Mouse (Mus musculus): ENCODE results near the gene Gpr108. TPM values are rescaled to one million over a fixed set of nuclear protein-coding genes. Genes with fewer than 3 reads are reported as not detected.

Gpr108 gene
- 33.1 and 37.3 TPM in 2 replicates for polyA plus RNA-seq (2015; fragmentation: Nextera tagmentation; extraction: Ambion mirVana)

DNA sequence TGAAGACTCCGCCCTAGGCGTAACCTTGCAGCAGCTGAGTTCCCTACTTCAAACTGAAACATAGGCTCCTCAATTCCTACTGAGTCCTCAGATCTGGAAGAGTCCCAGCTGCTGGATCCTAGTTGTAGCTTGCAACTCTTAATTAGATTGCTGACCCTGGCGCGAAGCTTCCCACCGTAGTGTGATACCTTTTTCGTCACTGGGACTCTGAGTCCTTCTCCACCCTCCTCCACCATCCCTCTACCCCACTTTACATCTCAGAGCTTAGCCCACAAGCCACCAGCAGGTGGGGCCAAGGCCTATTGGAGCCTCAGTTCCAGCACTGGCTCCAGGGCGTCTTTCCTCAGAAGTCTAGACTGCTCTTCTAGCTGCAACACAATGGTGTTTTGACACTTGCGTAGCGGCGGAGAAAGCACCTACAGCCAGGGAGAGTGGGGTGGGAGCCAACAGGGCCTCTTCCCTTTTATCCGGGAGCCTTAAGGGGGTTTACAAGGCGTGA lies at the start of gene Gpr108:
Gene Gpr108 (minus strand): TSS at position 246 of the 499 bp plus-strand sequence.
- H3K9me3 ChIP-seq = no peaks in the 10 kb centered on the region
- H3K36me3 ChIP-seq = 0 out of 2 replicates have a peak, but pooled peaks cover 4% of the 10 kb centered on the region
- peak within 1 kb of the TSS; percentile 87 for H3K4me3 ChIP-seq
- H3K4me2 ChIP-seq = peak within 1 kb of the TSS; percentile 86
- H3K4me1 ChIP-seq = peaks cover 34% of the 10 kb centered on the region
- peak within 1 kb of the TSS; percentile 79 for H3K9ac ChIP-seq
- peak within 1 kb of the TSS; percentile 95 for H3K27ac ChIP-seq
- WGBS = under 1% methylated on average over 12 of the region's 12 CpGs
- peak; percentile 50 for ATAC-seq (ENCODE audit: borderline replicate concordance, extremely low read depth, low FRiP score, low TSS enrichment)
- no peaks in the 10 kb centered on the region for H3K27me3 ChIP-seq

- H3K27ac ChIP-seq = no peak overlapping the region
- H3K4me2 ChIP-seq = no peak overlapping the region
- no peak overlapping the region for H3K9ac ChIP-seq
- no peak for ATAC-seq (ENCODE audit: borderline replicate concordance, extremely low read depth, low FRiP score, low TSS enrichment)
- no peak overlapping the region for H3K4me3 ChIP-seq
- H3K27me3 ChIP-seq = no peaks in the 10 kb centered on the region
- H3K36me3 ChIP-seq = no peaks in the 10 kb centered on the region
- 86% methylated on average over 12 of the region's 12 CpGs for WGBS
- no peaks in the 10 kb centered on the region for H3K4me1 ChIP-seq
- H3K9me3 ChIP-seq = no peaks in the 10 kb centered on the region
Measured at GRCm38 (mm10) chr17:57297040-57297439, 48.8 kb upstream of the Gpr108 start.

GRCm38 (mm10) chr17:57295935-57296334 lies 47.7 kb upstream of the Gpr108 start:
- H3K27ac ChIP-seq = no peak overlapping the region
- H3K4me2 ChIP-seq = no peak overlapping the region
- no peak for ATAC-seq (ENCODE audit: borderline replicate concordance, extremely low read depth, low FRiP score, low TSS enrichment)
- H3K9ac ChIP-seq = no peak overlapping the region
- WGBS = 85% methylated on average over 9 of the region's 9 CpGs
- no peaks in the 10 kb centered on the region for H3K4me1 ChIP-seq
- H3K27me3 ChIP-seq = no peaks in the 10 kb centered on the region
- H3K9me3 ChIP-seq = no peaks in the 10 kb centered on the region
- no peak overlapping the region for H3K4me3 ChIP-seq
- no peaks in the 10 kb centered on the region for H3K36me3 ChIP-seq

DNA sequence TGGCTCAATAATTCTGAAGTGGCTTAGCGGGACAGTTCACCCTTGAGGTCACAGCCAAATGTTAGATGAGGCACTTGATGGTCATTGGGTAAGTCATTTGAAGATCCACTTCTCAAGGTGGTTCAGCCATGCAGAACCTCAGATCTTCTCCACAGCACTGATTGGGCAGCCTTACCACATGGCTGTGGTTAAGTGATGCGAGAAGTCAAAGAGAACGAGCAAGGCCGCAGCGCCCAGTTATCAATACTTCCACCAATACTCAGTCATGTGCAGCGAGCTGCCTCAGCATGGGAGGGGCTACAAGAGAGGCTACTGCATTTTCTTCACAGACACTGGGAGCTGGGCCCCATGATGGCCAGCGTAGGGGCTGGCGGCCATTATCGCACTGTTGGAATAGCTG lies 44.7 kb upstream of the Gpr108 start:
- 85% methylated on average over 9 of the region's 9 CpGs for WGBS
- H3K4me2 ChIP-seq = no peak overlapping the region
- H3K4me3 ChIP-seq = no peak overlapping the region
- H3K9me3 ChIP-seq = no peaks in the 10 kb centered on the region
- no peaks in the 10 kb centered on the region for H3K27me3 ChIP-seq
- no peaks in the 10 kb centered on the region for H3K4me1 ChIP-seq
- no peak overlapping the region for H3K27ac ChIP-seq
- ATAC-seq (ENCODE audit: borderline replicate concordance, extremely low read depth, low FRiP score, low TSS enrichment) = no peak
- no peaks in the 10 kb centered on the region for H3K36me3 ChIP-seq
- H3K9ac ChIP-seq = no peak overlapping the region

- Histone ChIP-seq H3K36me3 (no peaks in the 10 kb centered on the region), H3K27me3 (no peaks in the 10 kb centered on the region), H3K27ac (no peak overlapping the region), H3K4me2 (no peak overlapping the region), H3K4me1 (no peaks in the 10 kb centered on the region), H3K9me3 (no peaks in the 10 kb centered on the region), H3K4me3 (no peak overlapping the region), H3K9ac (no peak overlapping the region)
- no peak for ATAC-seq (ENCODE audit: borderline replicate concordance, extremely low read depth, low FRiP score, low TSS enrichment)
- WGBS = 85% methylated on average over 2 of the region's 2 CpGs
Measured at GRCm38 (mm10) chr17:57292302-57292701, 44.1 kb upstream of the Gpr108 start.

DNA sequence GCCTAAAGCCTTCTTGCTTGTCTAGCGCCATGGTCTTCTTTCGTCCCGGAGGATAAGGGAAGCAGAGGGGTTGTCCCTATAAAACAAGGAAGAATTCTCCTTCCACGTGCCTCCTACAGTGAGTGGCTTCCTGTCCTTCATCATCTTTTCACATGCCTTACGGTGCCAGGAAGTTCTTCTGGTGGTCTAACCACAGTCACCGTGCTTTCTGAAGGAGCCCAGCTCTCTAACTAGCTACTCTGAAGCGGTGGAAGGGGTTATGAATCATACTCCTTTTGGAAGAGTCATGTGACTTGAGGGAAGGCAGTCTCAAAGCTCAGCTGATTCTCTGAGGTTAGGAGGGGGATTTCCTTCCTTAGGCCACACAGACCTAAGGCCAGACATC lies 42.4 kb upstream of the Gpr108 start:
- Histone ChIP-seq H3K27me3 (no peaks in the 10 kb centered on the region), H3K4me3 (no peak overlapping the region), H3K4me1 (no peaks in the 10 kb centered on the region), H3K9ac (no peak overlapping the region), H3K4me2 (0 out of 2 replicates have a peak overlapping the region, but pooled peaks have one; percentile 16), H3K9me3 (no peaks in the 10 kb centered on the region), H3K36me3 (no peaks in the 10 kb centered on the region), H3K27ac (peak overlapping the region; percentile 53)
- ATAC-seq (ENCODE audit: borderline replicate concordance, extremely low read depth, low FRiP score, low TSS enrichment) = no peak
- 70% methylated on average over 7 of the region's 7 CpGs for WGBS

DNA sequence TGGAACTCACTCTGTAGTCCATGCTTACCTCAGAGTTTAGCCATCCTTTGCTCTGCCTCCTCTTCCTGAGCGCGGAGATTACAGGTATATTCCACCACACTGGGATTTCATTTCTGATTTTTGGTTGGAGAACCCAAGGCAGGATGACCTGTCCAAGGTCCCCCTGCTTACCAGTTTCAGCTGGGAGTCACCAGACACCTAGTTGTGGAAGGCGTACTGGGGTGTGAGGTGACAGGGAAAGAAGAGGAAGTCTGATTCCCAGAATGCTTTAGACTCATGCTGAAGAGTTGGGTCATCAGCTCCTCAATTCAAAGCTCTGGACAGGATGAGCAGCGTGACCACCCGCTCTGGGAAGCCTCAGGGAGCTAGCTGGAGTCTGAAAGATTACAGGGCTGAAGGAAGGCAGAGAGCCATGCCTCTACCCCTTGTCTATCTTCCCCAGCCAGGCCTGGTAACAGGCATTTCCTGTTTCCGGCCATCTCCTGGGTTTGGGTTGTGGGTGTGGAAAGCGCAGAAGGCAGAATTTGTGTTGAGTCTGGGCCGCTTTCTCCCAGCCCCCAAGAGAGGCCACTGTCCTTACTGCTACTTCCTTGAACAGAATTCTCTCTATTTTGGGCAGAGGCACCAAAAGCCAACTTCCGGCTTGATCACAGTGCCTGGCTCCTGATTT lies 41.9 kb upstream of the Gpr108 start:
- 74% methylated on average over 9 of the region's 9 CpGs for WGBS
- Histone ChIP-seq H3K4me2 (0 out of 2 replicates have a peak overlapping the region, but pooled peaks have one; percentile 16), H3K36me3 (no peaks in the 10 kb centered on the region), H3K9ac (no peak overlapping the region), H3K27ac (peak overlapping the region; percentile 53), H3K27me3 (no peaks in the 10 kb centered on the region), H3K4me1 (no peaks in the 10 kb centered on the region), H3K4me3 (no peak overlapping the region), H3K9me3 (no peaks in the 10 kb centered on the region)
- ATAC-seq (ENCODE audit: borderline replicate concordance, extremely low read depth, low FRiP score, low TSS enrichment) = 0 out of 2 replicates have a peak, but pooled peaks have one; percentile 25

- Histone ChIP-seq H3K4me1 (no peaks in the 10 kb centered on the region), H3K27ac (0 out of 2 replicates have a peak overlapping the region, but pooled peaks have one; percentile 53), H3K9me3 (no peaks in the 10 kb centered on the region), H3K4me2 (no peak overlapping the region), H3K36me3 (no peaks in the 10 kb centered on the region), H3K4me3 (no peak overlapping the region), H3K27me3 (no peaks in the 10 kb centered on the region), H3K9ac (no peak overlapping the region)
- 68% methylated on average over 5 of the region's 5 CpGs for WGBS
- no peak for ATAC-seq (ENCODE audit: borderline replicate concordance, extremely low read depth, low FRiP score, low TSS enrichment)
Measured at GRCm38 (mm10) chr17:57289252-57289651, 41.0 kb upstream of the Gpr108 start.

DNA sequence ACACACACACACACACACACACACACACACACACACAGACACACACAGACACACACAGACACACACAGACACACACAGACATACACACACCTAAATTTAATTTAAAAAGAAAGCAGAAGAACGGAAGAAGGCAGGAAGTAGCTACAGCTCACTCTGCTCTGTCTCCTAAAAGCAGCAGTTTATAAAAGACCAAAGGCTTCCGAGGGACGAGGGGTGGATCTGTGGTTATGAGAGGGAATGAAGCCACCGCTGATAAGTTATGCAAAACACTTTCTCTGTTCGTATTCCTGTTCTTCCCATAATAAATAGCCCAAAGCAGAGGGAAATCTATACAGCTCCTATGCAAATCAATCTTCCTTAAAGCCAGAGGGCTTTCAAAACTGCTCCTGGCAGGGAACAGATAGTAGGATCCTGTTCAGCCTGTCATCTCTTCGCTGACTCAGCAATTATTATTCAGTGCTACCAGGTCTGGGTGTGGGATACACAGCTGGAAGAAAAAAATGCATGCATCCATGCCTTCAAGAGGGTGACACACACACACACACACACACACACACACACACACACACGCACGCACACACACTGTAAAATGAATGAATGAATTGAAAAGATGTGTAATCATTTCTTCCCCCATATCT lies 38.6 kb upstream of the Gpr108 start:
- no peak overlapping the region for H3K9ac ChIP-seq
- H3K4me2 ChIP-seq = no peak overlapping the region
- no peaks in the 10 kb centered on the region for H3K36me3 ChIP-seq
- no peaks in the 10 kb centered on the region for H3K27me3 ChIP-seq
- no peaks in the 10 kb centered on the region for H3K4me1 ChIP-seq
- no peak overlapping the region for H3K4me3 ChIP-seq
- WGBS = 60% methylated on average over 8 of the region's 8 CpGs
- no peak for ATAC-seq (ENCODE audit: borderline replicate concordance, extremely low read depth, low FRiP score, low TSS enrichment)
- no peaks in the 10 kb centered on the region for H3K9me3 ChIP-seq
- no peak overlapping the region for H3K27ac ChIP-seq

DNA sequence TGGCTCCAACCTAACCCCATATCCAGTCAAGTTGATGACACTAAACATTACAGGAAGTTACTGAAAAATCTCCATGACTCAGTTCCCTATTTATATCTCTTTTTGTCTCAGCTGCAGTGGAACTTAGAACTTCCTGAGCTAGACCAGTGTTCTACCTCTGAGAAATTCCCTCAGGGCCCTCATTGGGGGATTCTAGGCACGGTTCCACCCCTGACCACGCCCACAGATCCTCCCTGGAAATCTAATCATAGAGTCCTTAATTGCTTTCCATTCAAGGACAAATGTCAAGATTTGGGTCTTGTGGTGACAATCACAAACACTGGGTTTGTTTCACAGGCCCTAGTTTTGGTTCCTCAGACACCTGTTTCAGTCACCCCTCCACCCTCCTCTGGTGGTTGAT lies 36.8 kb upstream of the Gpr108 start:
- no peak overlapping the region for H3K9ac ChIP-seq
- ATAC-seq (ENCODE audit: borderline replicate concordance, extremely low read depth, low FRiP score, low TSS enrichment) = no peak
- no peak overlapping the region for H3K27ac ChIP-seq
- H3K4me3 ChIP-seq = no peak overlapping the region
- no peaks in the 10 kb centered on the region for H3K36me3 ChIP-seq
- H3K9me3 ChIP-seq = no peaks in the 10 kb centered on the region
- no peak overlapping the region for H3K4me2 ChIP-seq
- 57% methylated on average over 2 of the region's 2 CpGs for WGBS
- H3K4me1 ChIP-seq = no peaks in the 10 kb centered on the region
- H3K27me3 ChIP-seq = no peaks in the 10 kb centered on the region

DNA sequence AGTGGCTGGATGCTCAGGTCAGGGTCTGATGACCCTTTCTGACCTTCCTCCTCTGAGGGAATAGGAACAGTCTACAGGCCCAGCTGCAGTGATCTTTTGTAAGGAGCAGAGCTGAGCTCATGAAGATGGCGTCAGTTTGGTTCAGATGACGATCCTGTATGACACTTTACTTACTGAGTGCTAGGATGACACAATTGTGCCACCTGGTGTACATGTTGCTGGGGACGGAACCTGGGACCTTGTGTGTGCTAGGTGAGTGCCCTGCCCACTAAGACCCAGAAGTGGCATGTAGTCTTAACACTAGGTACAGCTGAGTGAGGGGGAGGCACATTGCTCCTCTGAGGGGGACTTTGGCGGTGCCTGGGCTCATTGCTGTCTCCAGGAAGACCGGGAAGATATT lies 35.7 kb upstream of the Gpr108 start:
- Histone ChIP-seq H3K27me3 (no peaks in the 10 kb centered on the region), H3K4me3 (no peak overlapping the region), H3K27ac (no peak overlapping the region), H3K4me2 (no peak overlapping the region), H3K36me3 (no peaks in the 10 kb centered on the region), H3K9ac (no peak overlapping the region), H3K9me3 (no peaks in the 10 kb centered on the region), H3K4me1 (no peaks in the 10 kb centered on the region)
- WGBS = 73% methylated on average over 5 of the region's 5 CpGs
- no peak for ATAC-seq (ENCODE audit: borderline replicate concordance, extremely low read depth, low FRiP score, low TSS enrichment)

DNA sequence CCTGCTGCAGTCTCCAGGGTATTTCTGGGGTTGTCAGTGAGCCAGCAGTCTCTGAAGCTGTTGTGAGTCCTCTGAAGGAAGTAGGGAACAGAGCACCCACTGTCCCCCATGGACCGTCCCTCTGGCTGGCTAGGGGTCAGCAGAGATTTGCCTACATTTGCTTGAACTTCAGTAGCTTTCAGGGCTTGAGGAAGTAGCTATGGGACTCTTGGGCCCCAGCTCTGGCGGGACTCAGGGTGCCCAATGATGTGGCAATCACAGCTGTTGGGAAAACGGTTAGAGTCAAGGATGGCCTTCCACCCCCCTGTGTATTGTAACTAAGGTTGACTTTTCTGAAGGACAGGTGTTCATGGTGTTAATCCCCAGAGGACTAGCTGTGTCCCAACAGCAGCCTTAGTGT lies 32.2 kb upstream of the Gpr108 start:
- no peak overlapping the region for H3K27ac ChIP-seq
- no peak overlapping the region for H3K4me3 ChIP-seq
- peaks cover 12% of the 10 kb centered on the region for H3K4me1 ChIP-seq
- H3K9ac ChIP-seq = no peak overlapping the region
- no peak for ATAC-seq (ENCODE audit: borderline replicate concordance, extremely low read depth, low FRiP score, low TSS enrichment)
- H3K36me3 ChIP-seq = no peaks in the 10 kb centered on the region
- H3K27me3 ChIP-seq = no peaks in the 10 kb centered on the region
- WGBS = 72% methylated on average over 3 of the region's 3 CpGs
- no peak overlapping the region for H3K4me2 ChIP-seq
- H3K9me3 ChIP-seq = no peaks in the 10 kb centered on the region
